Mouse (Mus musculus) thymus, adult 2 months (tissue): ENCODE data around the gene Ppp1r1a. TPM values are rescaled to one million over a fixed set of nuclear protein-coding genes. Genes with fewer than 3 reads are reported as not detected.
A peak's percentile ranks its signal among the peaks of the same experiment; 100 is the strongest.

ENCODE experiments used
- DNase-seq: peaks from one replicate; pipeline ENCODE4 v3.0.0; 2021
- H3K27ac ChIP-seq: fragments of 200-500 bp; 2 replicates; pipeline ENCODE4 v1.5.1; 2012; ENCODE audit warnings: low read length, control low read depth; ENCODE audit not compliant: control insufficient read depth, insufficient read depth
- H3K27me3 ChIP-seq: fragments of 200-500 bp; 2 replicates; pipeline ENCODE4 v1.6.1; 2012; ENCODE audit warnings: mild to moderate bottlenecking, low read length, moderate library complexity, mixed read lengths; ENCODE audit not compliant: control insufficient read depth, insufficient read depth
- H3K36me3 ChIP-seq: fragments of 200-500 bp; 2 replicates; pipeline ENCODE4 v1.6.1; 2012; ENCODE audit warnings: mild to moderate bottlenecking, low read length, moderate library complexity; ENCODE audit not compliant: control insufficient read depth, insufficient read depth
- H3K4me1 ChIP-seq: fragments of 200-500 bp; replicated peaks from 2 replicates; pipeline ENCODE4 v1.6.1; 2012; ENCODE audit warnings: low read length; ENCODE audit not compliant: control insufficient read depth, insufficient read depth
- H3K4me3 ChIP-seq: fragments of 200-500 bp; 2 replicates; pipeline ENCODE4 v1.5.1; 2012; ENCODE audit warnings: mild to moderate bottlenecking, low read length, control low read depth, moderate library complexity; ENCODE audit not compliant: control insufficient read depth, insufficient read depth
- CTCF ChIP-seq: fragments of 200-500 bp; IDR thresholded peaks from 2 replicates; pipeline ENCODE4 v1.5.1; 2012; ENCODE audit warnings: mild to moderate bottlenecking, control low read depth, low read length, moderate library complexity, borderline replicate concordance; ENCODE audit not compliant: control insufficient read depth, poor library complexity, insufficient read depth; ENCODE audit errors: extremely low read depth
- POLR2A ChIP-seq: fragments of 200-500 bp; IDR thresholded peaks from 2 replicates; pipeline ENCODE4 v1.6.1; 2012; ENCODE audit warnings: mild to moderate bottlenecking, low read length, control low read depth, moderate library complexity; ENCODE audit not compliant: control insufficient read depth, poor library complexity, insufficient read depth; ENCODE audit errors: extremely low read depth
- WGBS: fragments of 180-500 bp; shearing (Covaris S2); methylation state at CpG from one replicate; pipeline ENCODE4 v1.1.7; 2018; 5-methylcytosine and 5-hydroxymethylcytosine counted together
- polyA plus RNA-seq: library from polyadenylated mRNA; depleted of rRNA; stranded (reverse); fragments of >200 nt; gene quantifications from 2 replicates; pipeline ENCODE4 v1.2.3, GENCODE M21; 2012

The Ppp1r1a gene
- polyA plus RNA-seq, 1 experiment = 4.4 TPM

- TF ChIP-seq CTCF = no peak
- no peak for TF ChIP-seq POLR2A
- Histone ChIP-seq H3K27ac (no peak overlapping the region), H3K4me1 (peaks cover 8% of the 10 kb centered on the region), H3K4me3 (peak overlapping the region; percentile 21; the same call in 1 of the 2 replicates), H3K27me3 (no peaks in the 10 kb centered on the region), H3K36me3 (peaks cover 8% of the 10 kb centered on the region)
- DNase-seq = no peak
- WGBS = 8% methylated on average over 15 of the region's 15 CpGs
Measured at GRCm38 (mm10) chr15:103503251-103503600, 34.6 kb downstream of the Ppp1r1a start.

- WGBS = 3% methylated on average over 60 of the region's 63 CpGs
- H3K36me3 ChIP-seq = peaks cover 14% of the 10 kb centered on the region
- H3K27ac ChIP-seq = no peak within 1 kb of the TSS
- H3K4me1 ChIP-seq = peaks cover 8% of the 10 kb centered on the region
- H3K27me3 ChIP-seq = no peaks in the 10 kb centered on the region
- TF ChIP-seq CTCF (no peak), POLR2A (no peak)
- peak; percentile 68 for DNase-seq
- peak within 1 kb of the TSS; percentile 33 for H3K4me3 ChIP-seq
Measured at GRCm38 (mm10) chr15:103502435-103503250, 35.2 kb downstream of the Ppp1r1a start, which contains the start of gene Pde1b. Gene Pde1b (plus strand): TSS chr15:103503034.

DNA sequence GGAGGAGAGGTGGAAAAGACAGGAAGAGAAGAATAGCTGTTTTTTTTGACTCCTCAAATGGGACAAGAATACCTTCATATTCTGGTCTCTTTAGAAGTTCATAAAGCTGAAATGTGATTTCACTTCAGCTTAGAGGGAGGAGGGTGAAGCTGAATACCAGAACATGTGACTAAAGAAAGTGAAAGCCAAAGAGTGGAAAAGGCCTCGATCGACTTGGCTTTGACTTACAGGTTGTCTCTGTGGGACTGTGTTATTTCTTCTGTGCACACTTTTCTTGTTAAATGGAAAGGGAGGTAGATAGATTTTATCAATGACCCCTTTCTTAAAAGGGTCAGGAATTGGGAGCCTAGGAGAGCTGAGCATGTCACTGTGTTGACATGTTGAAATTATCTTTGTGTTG lies 36.6 kb downstream of the Ppp1r1a start:
- no peaks in the 10 kb centered on the region for H3K27me3 ChIP-seq
- TF ChIP-seq POLR2A (no peak), CTCF (no peak)
- peaks cover 8% of the 10 kb centered on the region for H3K4me1 ChIP-seq
- no peak for DNase-seq
- peaks cover 24% of the 10 kb centered on the region for H3K36me3 ChIP-seq
- no peak overlapping the region for H3K27ac ChIP-seq
- H3K4me3 ChIP-seq = no peak overlapping the region
- WGBS = 9% methylated on average over 2 of the region's 2 CpGs

DNA sequence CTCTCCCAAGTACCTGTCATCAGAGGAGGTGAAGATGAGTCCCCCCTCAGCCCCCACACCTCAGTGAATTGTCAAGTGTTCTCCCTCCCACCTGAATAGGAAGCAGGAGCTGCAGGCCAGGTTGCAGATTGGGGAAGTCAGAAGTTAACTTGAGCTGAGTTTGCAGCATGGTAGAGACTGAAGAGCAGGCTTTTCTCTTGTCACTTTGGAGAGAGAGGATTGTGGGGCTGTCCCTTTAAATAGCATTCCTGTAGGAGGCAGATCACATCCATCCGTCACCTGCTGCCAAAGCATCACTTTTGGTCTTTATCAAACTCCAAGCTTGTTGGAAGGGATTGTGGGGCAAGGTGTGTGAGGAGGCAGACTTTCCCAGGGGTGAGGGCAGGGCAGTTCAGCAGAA lies 37.1 kb downstream of the Ppp1r1a start:
- Histone ChIP-seq H3K27ac (no peak overlapping the region), H3K27me3 (no peaks in the 10 kb centered on the region), H3K4me1 (peaks cover 8% of the 10 kb centered on the region), H3K36me3 (peaks cover 24% of the 10 kb centered on the region), H3K4me3 (no peak overlapping the region)
- no peak for TF ChIP-seq POLR2A
- TF ChIP-seq CTCF = no peak
- 92% methylated on average over 1 of the region's 1 CpGs for WGBS
- DNase-seq = no peak

- WGBS = 94% methylated on average over 3 of the region's 3 CpGs
- no peak overlapping the region for H3K4me3 ChIP-seq
- no peak for DNase-seq
- no peak overlapping the region for H3K27ac ChIP-seq
- H3K36me3 ChIP-seq = peaks cover 43% of the 10 kb centered on the region
- H3K4me1 ChIP-seq = peaks cover 6% of the 10 kb centered on the region
- TF ChIP-seq POLR2A (no peak), CTCF (no peak)
- no peaks in the 10 kb centered on the region for H3K27me3 ChIP-seq
Measured at GRCm38 (mm10) chr15:103498157-103498556, 39.6 kb downstream of the Ppp1r1a start.

- no peak overlapping the region for H3K4me3 ChIP-seq
- WGBS = 95% methylated on average over 10 of the region's 10 CpGs
- no peaks in the 10 kb centered on the region for H3K27me3 ChIP-seq
- no peaks in the 10 kb centered on the region for H3K4me1 ChIP-seq
- peaks cover 60% of the 10 kb centered on the region for H3K36me3 ChIP-seq
- TF ChIP-seq POLR2A (no peak), CTCF (no peak)
- no peak for DNase-seq
- H3K27ac ChIP-seq = no peak overlapping the region
Measured at GRCm38 (mm10) chr15:103496204-103497140, 41.3 kb downstream of the Ppp1r1a start.
